Mouse (Mus musculus) heart, postnatal 0 days (tissue): ENCODE measurements around the gene Ttc28. TPM values are rescaled to one million over a fixed set of nuclear protein-coding genes. Genes with fewer than 3 reads are reported as not detected.

Source experiments
- ATAC-seq: fragments of 200-750 bp; cut with Nextera tagmentation; 2 replicates; pipeline ENCODE4 v1.8.0; 2017; ENCODE audit warnings: low read depth, moderate number of reproducible peaks, moderate library complexity; ENCODE audit not compliant: insufficient read depth
- DNase-seq: peaks from one replicate; pipeline ENCODE4 v3.0.0-alpha.2; 2016; ENCODE audit warnings: low spot score
- H3K27ac ChIP-seq: fragments of 300-500 bp; sonication (generic); 2 replicates; pipeline ENCODE4 v1.5.1; 2014; ENCODE audit warnings: low read depth, mild to moderate bottlenecking
- H3K27me3 ChIP-seq: fragments of 300-500 bp; sonication (generic); 2 replicates; pipeline ENCODE4 v1.6.1; 2014; ENCODE audit warnings: low read length, mixed read lengths; ENCODE audit not compliant: control insufficient read depth, insufficient read depth
- H3K36me3 ChIP-seq: fragments of 300-500 bp; sonication (generic); replicated peaks from 2 replicates; pipeline ENCODE4 v1.6.1; 2014; ENCODE audit warnings: low read length, mixed read lengths; ENCODE audit not compliant: control insufficient read depth, insufficient read depth
- H3K4me1 ChIP-seq: fragments of 300-500 bp; sonication (generic); 2 replicates; pipeline ENCODE4 v1.6.1; 2014; ENCODE audit warnings: antibody characterized with exemption; ENCODE audit not compliant: control insufficient read depth, insufficient read depth
- H3K4me2 ChIP-seq: fragments of 300-500 bp; sonication (generic); 2 replicates; pipeline ENCODE4 v1.6.1; 2014; ENCODE audit warnings: low read depth, mild to moderate bottlenecking, low read length, moderate library complexity
- H3K4me3 ChIP-seq: fragments of 300-500 bp; sonication (generic); 2 replicates; pipeline ENCODE4 v1.5.1; 2014; ENCODE audit warnings: low read depth, low read length
- H3K9ac ChIP-seq: fragments of 300-500 bp; sonication (generic); replicated peaks from 2 replicates; pipeline ENCODE4 v1.6.1; 2014; ENCODE audit warnings: low read depth, low read length, mixed read lengths
- H3K9me3 ChIP-seq: fragments of 300-500 bp; sonication (generic); replicated peaks from 2 replicates; pipeline ENCODE4 v1.6.1; 2016; ENCODE audit warnings: low read length; ENCODE audit not compliant: control insufficient read depth
- CTCF ChIP-seq: IDR thresholded peaks from 2 replicates; pipeline ENCODE4 v1.5.1; 2016; ENCODE audit warnings: antibody characterized with exemption, control low read depth, low read depth
- EP300 ChIP-seq: IDR thresholded peaks from 2 replicates; pipeline ENCODE4 v1.6.1; 2016; ENCODE audit warnings: antibody characterized with exemption, low read depth
- WGBS: fragments of 180-500 bp; shearing (Covaris S2); extraction: QIAGEN DNeasy Blood & Tissue Kit; methylation state at CpG from one replicate; pipeline ENCODE4 v1.1.7; 2014; 5-methylcytosine and 5-hydroxymethylcytosine counted together
- polyA plus RNA-seq: library from polyadenylated mRNA; unstranded; fragments of >200 nt; fragmentation: Nextera tagmentation; extraction: Ambion mirVana; gene quantifications from 2 replicates; pipeline ENCODE4 v1.2.1, GENCODE M21; 2015
- total RNA-seq: library from RNA; depleted of rRNA; stranded (reverse); fragments of >200 nt; gene quantifications from 2 replicates; pipeline ENCODE4 v1.2.3, GENCODE M21; 2014; ENCODE audit warnings: low replicate concordance

The Ttc28 gene
- total and polyA plus RNA-seq, 2 experiments from 2014 or later = 4.6 to 14.2 TPM

- H3K9me3 ChIP-seq = no peaks in the 10 kb centered on the region
- H3K9ac ChIP-seq = no peak overlapping the region
- no peak overlapping the region for H3K4me2 ChIP-seq
- no peaks in the 10 kb centered on the region for H3K4me1 ChIP-seq
- H3K36me3 ChIP-seq = no peaks in the 10 kb centered on the region
- no peak for ATAC-seq
- DNase-seq = no peak
- H3K4me3 ChIP-seq = no peak overlapping the region
- 72% methylated on average over 7 of the region's 7 CpGs for WGBS
- H3K27ac ChIP-seq = no peak overlapping the region
- H3K27me3 ChIP-seq = peaks cover 6% of the 10 kb centered on the region; the same call in 1 of the 2 replicates
- TF ChIP-seq EP300 (no peak), CTCF (no peak)
Observed at GRCm38 (mm10) chr5:111113183-111113582, 233.6 kb downstream of the Ttc28 start.

GRCm38 (mm10) chr5:111113694-111114375 is 234.2 kb downstream of the Ttc28 start:
- Histone ChIP-seq H3K9me3 (no peaks in the 10 kb centered on the region), H3K27me3 (peaks cover 8% of the 10 kb centered on the region; the same call in 1 of the 2 replicates), H3K36me3 (no peaks in the 10 kb centered on the region), H3K27ac (no peak overlapping the region), H3K4me3 (no peak overlapping the region), H3K9ac (no peak overlapping the region), H3K4me1 (no peaks in the 10 kb centered on the region), H3K4me2 (no peak overlapping the region)
- TF ChIP-seq CTCF (no peak), EP300 (no peak)
- ATAC-seq (no peak), DNase-seq (no peak)
- WGBS = 41% methylated on average over 8 of the region's 8 CpGs

- peaks cover 3% of the 10 kb centered on the region; the same call in 1 of the 2 replicates for H3K4me1 ChIP-seq
- WGBS = 74% methylated on average over 10 of the region's 10 CpGs
- H3K9ac ChIP-seq = no peak overlapping the region
- ATAC-seq = no peak
- H3K4me2 ChIP-seq = no peak overlapping the region
- TF ChIP-seq EP300 (no peak), CTCF (no peak)
- H3K4me3 ChIP-seq = no peak overlapping the region
- no peak for DNase-seq
- H3K9me3 ChIP-seq = no peaks in the 10 kb centered on the region
- peak overlapping the region; percentile 23 for H3K27ac ChIP-seq
- H3K27me3 ChIP-seq = peaks cover 8% of the 10 kb centered on the region; the same call in 1 of the 2 replicates
- H3K36me3 ChIP-seq = no peaks in the 10 kb centered on the region
Observed at GRCm38 (mm10) chr5:111114597-111114996, 235.0 kb downstream of the Ttc28 start.

GRCm38 (mm10) chr5:111115519-111116350 is 236.1 kb downstream of the Ttc28 start:
- peaks cover 8% of the 10 kb centered on the region; the same call in 1 of the 2 replicates for H3K27me3 ChIP-seq
- no peaks in the 10 kb centered on the region for H3K36me3 ChIP-seq
- peak overlapping the region; percentile 23 for H3K27ac ChIP-seq
- no peak overlapping the region for H3K9ac ChIP-seq
- no peak overlapping the region for H3K4me3 ChIP-seq
- H3K4me1 ChIP-seq = peaks cover 13% of the 10 kb centered on the region
- DNase-seq (peak; percentile 46), ATAC-seq (no peak)
- no peak overlapping the region for H3K4me2 ChIP-seq
- WGBS = 58% methylated on average over 15 of the region's 15 CpGs
- TF ChIP-seq EP300 = no peak
- no peak for TF ChIP-seq CTCF
- no peaks in the 10 kb centered on the region for H3K9me3 ChIP-seq

GRCm38 (mm10) chr5:111119805-111120204 is 240.2 kb downstream of the Ttc28 start:
- no peak overlapping the region for H3K27ac ChIP-seq
- ATAC-seq = peak; percentile 94
- no peaks in the 10 kb centered on the region for H3K9me3 ChIP-seq
- no peak overlapping the region for H3K4me2 ChIP-seq
- H3K9ac ChIP-seq = no peak overlapping the region
- H3K4me1 ChIP-seq = peaks cover 21% of the 10 kb centered on the region
- peak; percentile 85 for DNase-seq
- no peaks in the 10 kb centered on the region for H3K36me3 ChIP-seq
- H3K27me3 ChIP-seq = peaks cover 14% of the 10 kb centered on the region; the same call in 1 of the 2 replicates
- TF ChIP-seq CTCF (no peak), EP300 (no peak)
- WGBS = 50% methylated on average over 3 of the region's 3 CpGs
- no peak overlapping the region for H3K4me3 ChIP-seq
